Mouse (Mus musculus): ENCODE data around the gene Ndufa13. TPM values are rescaled to one million over a fixed set of nuclear protein-coding genes. Genes with fewer than 3 reads are reported as not detected.

Gene Ndufa13
- total RNA-seq, 2 experiments from 2014 or later: 237 to 261 TPM

DNA sequence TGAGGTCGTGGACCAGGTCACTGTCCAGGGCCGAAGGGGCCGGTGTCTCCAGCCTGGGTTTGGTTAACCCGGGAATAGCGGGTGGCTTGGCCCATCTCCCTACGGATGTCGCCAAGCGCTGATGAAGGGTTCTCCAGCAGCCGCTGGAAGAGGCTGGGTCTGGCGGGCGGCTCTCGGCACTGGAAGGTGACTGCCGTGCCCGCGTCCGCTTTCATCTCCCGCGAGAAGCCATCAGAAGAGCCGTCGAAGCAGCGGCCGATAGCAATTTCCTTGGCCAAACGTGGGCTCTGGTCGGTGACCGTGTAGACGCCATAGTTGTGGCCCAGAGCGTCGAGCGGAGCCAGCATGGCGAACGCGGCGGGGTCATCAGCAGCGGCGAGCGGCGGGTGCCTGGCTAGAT lies 21.5 kb downstream of the Ndufa13 start:
- no peak for DNase-seq

- DNase-seq: no peak
These were observed 22.7 kb downstream of the Ndufa13 start for GRCm38 (mm10) chr8:69879678-69880077.

GRCm38 (mm10) chr8:69877992-69878391 lies 24.4 kb downstream of the Ndufa13 start:
- no peak for DNase-seq

DNA sequence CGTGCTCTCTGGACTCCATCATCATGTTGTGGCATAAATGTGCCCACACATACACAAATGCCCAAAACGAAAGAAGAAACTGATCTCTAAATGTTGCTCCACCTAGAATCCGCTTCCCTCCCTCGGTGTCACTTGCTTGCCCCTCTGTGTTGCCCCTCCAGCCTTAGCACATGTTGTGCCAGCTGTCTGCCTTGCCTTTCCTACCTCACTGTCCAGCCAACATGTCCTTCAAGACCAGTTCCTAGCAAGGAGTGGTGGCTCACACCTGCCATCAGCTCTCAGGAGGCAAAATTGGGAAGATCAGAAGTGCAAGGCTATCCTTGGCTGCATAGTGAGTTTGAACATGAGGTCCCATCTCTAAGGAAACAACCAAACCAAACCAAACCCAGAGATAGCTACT lies 25.0 kb downstream of the Ndufa13 start:
- DNase-seq: no peak

- no peak for DNase-seq
These were observed 25.4 kb downstream of the Ndufa13 start for GRCm38 (mm10) chr8:69876967-69877366.

DNA sequence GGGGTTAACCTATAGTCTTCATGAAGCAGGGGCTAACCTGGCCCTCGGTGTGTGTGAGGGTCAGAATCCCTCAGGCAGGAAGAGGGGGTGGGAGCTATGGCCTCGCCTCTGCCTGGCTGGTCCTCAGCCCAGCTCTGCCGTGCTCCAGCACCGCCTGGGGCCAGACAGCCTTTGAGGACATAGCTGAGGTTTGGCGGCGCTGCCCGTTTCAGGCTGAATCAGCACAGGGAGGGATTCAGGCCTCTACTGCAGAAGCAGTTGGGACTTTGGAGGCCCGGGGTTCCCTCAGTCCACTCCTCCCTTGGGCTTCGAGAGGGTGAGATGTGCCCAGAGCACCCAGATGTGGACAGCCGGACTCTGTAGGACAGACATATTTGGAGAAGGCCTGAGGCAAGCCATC lies 26.3 kb downstream of the Ndufa13 start:
- DNase-seq: no peak

DNA sequence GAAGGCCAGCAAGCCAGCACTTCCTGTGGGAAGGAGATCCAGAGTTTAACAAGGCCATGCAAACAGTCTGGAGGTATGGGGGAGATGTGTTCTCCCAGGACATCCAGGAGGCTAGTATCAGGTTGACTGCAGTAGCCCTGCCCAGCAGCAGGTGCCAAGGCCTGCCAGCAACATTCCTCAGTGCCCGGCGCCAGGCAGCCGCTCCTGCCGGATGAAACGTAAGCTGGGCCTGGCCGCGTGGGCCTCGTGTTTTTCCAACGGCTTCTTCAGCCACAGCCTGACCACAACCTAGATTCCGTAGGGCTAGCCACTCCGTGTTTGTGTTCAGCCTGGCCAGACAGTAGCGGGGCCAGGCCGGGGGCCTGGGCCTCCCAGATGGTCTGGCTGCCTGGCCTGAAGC lies 27.7 kb downstream of the Ndufa13 start:
- no peak for DNase-seq

DNA sequence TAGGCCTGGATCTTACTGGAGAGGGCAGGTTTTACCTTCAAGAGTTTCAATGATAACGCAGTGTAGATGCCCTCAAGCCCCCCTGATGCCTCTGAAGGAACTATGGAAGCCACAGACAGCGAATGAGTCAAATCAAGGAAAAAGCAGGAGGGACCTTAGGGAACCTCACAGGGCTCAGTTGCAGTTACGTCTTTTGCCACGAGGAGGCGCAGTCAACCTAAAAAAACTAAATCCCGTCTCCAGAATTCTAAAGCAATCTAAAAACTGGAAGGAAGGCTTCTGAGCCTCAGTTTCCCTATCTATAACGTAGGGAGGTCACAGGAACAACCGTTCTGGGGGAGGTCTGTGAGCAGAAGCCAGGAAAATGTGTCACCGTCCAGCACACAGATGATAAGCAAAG lies 28.2 kb downstream of the Ndufa13 start:
- peak; percentile 78 for DNase-seq

GRCm38 (mm10) chr8:69870907-69871306 lies 31.5 kb downstream of the Ndufa13 start:
- DNase-seq: no peak

DNA sequence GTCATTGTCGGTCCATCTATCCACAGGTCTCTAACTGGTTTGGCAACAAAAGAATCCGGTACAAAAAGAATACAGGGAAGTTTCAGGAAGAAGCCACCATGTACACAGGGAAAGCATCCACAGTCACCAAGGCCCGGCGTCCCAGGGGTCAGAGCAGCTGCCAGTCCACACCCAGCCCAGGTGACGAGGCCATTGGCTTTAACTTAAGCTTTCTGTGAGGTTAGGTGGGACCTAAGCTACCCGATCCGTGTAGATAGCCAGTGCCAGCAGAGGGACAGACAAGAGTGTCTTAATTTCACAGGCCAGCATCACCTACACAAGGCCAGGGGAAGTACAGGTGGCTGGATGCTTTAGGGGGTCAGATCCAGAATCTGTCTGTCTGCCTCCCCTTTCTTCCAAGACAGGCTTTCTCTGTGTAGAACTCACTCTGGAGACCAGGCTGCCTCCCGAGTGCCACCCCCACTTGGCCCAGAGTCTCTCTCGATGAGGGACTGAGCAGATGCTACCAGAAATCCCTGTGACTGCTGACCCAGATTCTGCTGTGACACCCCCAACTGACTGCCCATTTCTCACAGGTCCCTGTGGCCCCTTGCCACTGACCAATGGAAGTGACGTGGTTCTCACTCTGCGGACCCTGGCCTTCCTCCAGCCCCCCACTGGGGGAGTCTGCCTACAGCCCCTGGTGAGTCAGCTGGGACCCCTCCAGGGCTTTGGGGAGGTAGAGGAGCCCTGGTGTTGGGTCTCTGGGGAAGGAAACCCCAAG lies 32.2 kb downstream of the Ndufa13 start:
- no peak for DNase-seq

- DNase-seq: no peak
These were observed 34.5 kb downstream of the Ndufa13 start for GRCm38 (mm10) chr8:69867696-69868326.

DNA sequence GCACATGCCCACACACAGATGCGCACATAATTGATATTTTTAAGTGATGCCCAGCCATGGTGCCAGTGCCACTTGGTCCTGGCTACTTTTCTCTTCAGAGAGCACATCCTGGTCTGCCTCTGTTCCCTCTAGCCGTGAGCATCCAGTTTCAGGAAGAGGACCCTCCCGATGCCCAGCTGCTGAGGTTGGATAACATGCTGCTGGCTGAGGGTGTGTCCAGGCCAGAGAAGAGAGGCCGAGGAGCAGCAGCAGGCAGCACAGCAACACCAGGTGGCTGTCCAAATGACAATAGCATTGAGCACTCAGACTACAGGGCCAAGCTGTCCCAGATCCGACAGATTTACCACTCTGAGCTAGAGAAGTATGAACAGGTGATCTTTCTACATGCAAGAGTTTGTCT lies 38.2 kb downstream of the Ndufa13 start:
- DNase-seq: no peak

GRCm38 (mm10) chr8:69863387-69864020 lies 38.9 kb downstream of the Ndufa13 start:
- DNase-seq: no peak

DNA sequence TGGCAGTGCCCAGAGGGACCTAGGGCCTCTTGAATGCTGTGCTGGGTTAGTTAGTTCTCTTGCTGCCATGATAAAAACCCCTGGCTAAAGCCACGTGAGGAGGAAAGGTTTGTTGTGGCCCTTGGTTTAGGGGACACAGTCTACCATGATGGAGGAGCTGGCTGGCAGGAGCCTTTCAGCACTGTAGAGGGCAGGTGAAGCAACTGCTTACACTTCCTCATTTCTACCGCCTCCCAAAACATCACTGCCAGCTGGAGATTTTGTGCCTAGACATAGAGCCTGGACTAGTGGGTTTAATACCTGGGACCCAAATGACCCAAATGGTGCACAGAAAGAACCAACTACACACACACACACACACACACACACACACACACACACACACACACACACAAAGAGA lies 41.1 kb downstream of the Ndufa13 start:
- DNase-seq: no peak

DNA sequence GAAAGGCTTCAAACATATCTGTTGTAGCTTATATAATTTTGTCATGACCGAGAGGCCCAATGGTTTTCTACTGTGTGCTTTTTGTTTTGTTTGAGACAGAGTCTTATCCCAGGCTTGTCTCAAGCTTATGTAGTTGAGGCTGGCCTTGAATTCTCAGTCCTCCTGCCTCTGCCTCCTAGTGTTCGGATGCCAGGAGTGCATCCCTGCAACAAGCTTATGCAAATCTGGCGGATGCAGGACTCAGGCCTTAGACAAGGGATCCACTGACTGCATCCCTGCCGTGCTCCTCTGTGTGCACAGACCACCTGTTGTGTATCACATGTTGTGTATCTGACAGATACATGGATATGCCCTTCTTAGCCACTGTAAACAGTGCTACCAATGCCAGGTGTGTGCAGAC lies 41.6 kb downstream of the Ndufa13 start:
- no peak for DNase-seq

DNA sequence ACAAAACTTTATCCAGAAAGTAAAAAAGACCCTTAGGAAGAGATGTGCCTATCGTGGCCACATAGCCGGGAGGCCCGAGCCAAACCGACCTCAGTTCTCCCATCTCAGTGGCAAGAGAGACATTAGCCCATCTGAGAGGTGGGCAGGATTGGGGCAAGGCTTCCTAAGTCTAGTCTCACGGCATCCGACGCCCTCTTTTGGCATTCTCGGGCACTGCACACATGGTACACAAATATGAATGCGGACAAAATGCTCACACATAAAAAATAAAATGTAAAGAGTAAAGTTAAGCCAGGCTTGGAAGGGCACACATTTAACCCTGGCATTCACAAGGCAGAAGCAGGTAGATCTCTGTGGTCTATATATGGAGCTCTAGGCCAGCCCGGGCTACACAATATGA lies 48.5 kb downstream of the Ndufa13 start:
- DNase-seq: no peak

GRCm38 (mm10) chr8:69850926-69851506 lies 51.3 kb downstream of the Ndufa13 start:
- no peak for DNase-seq

DNA sequence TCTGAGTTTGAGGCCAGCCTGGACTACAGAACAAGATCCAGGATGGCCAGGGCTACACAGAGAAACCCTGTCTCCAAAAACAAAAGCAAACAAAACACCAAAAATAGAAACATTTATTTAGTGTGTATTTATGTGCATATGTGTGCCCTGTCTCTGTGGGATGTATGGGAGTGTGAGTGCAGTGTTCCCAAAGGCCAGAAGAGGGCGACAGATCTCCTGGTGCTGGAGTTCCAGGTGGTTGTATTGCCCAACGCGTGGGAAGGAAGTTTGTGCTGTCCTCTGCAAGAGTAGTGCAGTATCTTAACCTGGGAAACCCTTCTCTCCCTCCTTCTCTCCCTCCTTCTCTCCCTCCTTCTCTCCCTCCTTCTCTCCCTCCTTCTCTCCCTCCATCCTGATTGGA lies 52.5 kb downstream of the Ndufa13 start:
- DNase-seq: no peak

DNA sequence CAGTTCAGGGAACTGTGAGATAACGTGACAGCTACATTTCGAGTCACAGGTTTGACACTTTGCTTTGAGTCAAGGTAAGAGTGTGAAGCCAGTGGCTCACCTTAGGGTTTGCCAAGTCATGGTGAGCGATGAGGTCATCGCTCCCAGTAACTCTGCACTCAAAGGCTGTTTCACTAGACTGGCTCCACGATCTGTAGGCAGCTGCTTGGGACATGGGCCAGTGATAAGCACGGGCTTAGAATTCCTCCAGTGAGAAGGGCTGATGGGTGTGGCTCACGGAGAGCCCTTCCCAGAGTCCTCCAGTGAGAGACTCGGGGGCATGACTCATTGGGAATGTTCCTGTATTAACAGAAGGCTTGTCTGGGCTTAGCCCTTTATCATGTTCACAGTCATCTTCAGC lies 53.4 kb downstream of the Ndufa13 start:
- DNase-seq: peak; percentile 31

DNA sequence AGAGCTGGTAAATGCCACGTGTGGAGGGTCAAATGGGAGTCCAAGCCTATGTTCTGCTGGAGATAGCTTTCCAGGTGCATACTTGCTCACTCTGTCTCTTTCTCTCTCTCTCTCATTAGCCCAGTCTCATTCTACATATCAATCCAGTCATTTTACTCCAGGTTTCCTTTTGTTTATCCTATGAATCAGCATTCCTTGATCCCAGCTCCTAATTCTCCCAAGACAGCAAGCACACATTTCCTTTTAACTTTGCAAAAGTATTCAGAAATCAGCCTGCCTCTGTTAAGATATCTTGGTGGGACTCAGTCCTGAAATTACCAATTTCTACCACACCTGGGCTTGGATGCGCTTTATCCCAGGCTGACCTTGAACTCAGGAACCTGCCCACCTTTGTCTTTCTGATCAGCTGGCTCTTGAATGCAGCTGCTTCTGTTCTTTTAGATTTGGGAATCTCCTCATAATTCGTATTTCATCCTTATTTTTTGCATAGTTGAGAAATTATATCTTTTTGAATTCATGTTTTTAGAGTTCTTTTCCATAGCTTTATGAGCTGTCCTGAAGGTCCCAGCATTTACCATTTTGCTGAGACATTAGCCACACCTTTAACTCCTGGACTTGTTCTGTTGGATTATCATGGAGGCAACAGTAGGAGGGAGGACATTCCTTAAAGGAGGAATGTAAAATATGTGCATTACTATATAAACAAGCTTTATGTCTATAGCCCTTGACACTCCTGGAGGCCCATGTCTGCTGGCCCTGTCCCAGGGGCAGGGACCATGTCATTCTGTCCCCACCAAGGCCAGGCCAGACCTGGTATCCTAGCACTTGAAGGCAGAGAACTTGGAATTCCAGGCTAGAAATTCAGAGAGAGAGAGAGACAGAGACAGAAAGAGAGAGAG lies 54.9 kb downstream of the Ndufa13 start:
- DNase-seq: no peak
